Mouse (Mus musculus): ENCODE measurements at regions not wholly inside any gene's neighbourhood (a gene's known extent, or its start where the extent isn't known, plus 50 kb on each side); places are given as distances from the start of the nearest gene placed in this dataset.
"Not testable (repeated sequence)": the region's sequence is repeated elsewhere in the genome, so short reads cannot be mapped to it uniquely, and the experiment has no call there.

GRCm38 (mm10) chr6:5663433-5664175 lies 61.8 kb upstream of the Dync1i1 start:
- Histone ChIP-seq H3K9me3 (replicated peaks) (no peaks in the 10 kb centered on the region), H3K27ac (no peak overlapping the region), H3K4me3 (replicated peaks) (no peak overlapping the region), H3K4me1 (no peaks in the 10 kb centered on the region), H3K9ac (no peak overlapping the region), H3K4me2 (no peak overlapping the region), H3K36me3 (no peaks in the 10 kb centered on the region), H3K27me3 (no peaks in the 10 kb centered on the region)
- ATAC-seq (replicated peaks; ENCODE audit: low FRiP score): no peak
- WGBS: 87% methylated on average over 11 of the region's 11 CpGs

- 0 out of 2 replicates have a peak, but pooled peaks have one; percentile 43 for ATAC-seq (replicated peaks; ENCODE audit: low FRiP score)
- Histone ChIP-seq H3K9me3 (replicated peaks) (no peaks in the 10 kb centered on the region), H3K27ac (no peak overlapping the region), H3K9ac (no peak overlapping the region), H3K27me3 (no peaks in the 10 kb centered on the region), H3K36me3 (no peaks in the 10 kb centered on the region), H3K4me1 (peaks cover 4% of the 10 kb centered on the region; the same call in 1 of the 2 replicates), H3K4me2 (no peak overlapping the region), H3K4me3 (replicated peaks) (no peak overlapping the region)
- 21% methylated on average over 9 of the region's 9 CpGs for WGBS
Observed at GRCm38 (mm10) chr6:5645150-5645732, 80.2 kb upstream of the Dync1i1 start.

GRCm38 (mm10) chr6:5634222-5634621 lies 91.2 kb upstream of the Dync1i1 start:
- ATAC-seq (replicated peaks; ENCODE audit: low FRiP score): no peak
- no peaks in the 10 kb centered on the region for H3K27me3 ChIP-seq
- H3K4me2 ChIP-seq: no peak overlapping the region
- H3K27ac ChIP-seq: no peak overlapping the region
- H3K4me1 ChIP-seq: no peaks in the 10 kb centered on the region
- no peak overlapping the region for H3K4me3 ChIP-seq (replicated peaks)
- WGBS: 91% methylated on average over 9 of the region's 9 CpGs
- no peak overlapping the region for H3K9ac ChIP-seq
- no peaks in the 10 kb centered on the region for H3K36me3 ChIP-seq
- no peaks in the 10 kb centered on the region for H3K9me3 ChIP-seq (replicated peaks)

GRCm38 (mm10) chr6:5633036-5633708 lies 92.3 kb upstream of the Dync1i1 start:
- Histone ChIP-seq H3K4me2 (0 out of 2 replicates have a peak overlapping the region, but pooled peaks have one; percentile 20), H3K27me3 (no peaks in the 10 kb centered on the region), H3K9me3 (replicated peaks) (no peaks in the 10 kb centered on the region), H3K36me3 (no peaks in the 10 kb centered on the region), H3K27ac (no peak overlapping the region), H3K9ac (no peak overlapping the region), H3K4me3 (replicated peaks) (no peak overlapping the region), H3K4me1 (no peaks in the 10 kb centered on the region)
- peak; percentile 67 for ATAC-seq (replicated peaks; ENCODE audit: low FRiP score)
- 22% methylated on average over 10 of the region's 10 CpGs for WGBS

- Histone ChIP-seq H3K27ac (no peak overlapping the region), H3K9ac (no peak overlapping the region), H3K27me3 (no peaks in the 10 kb centered on the region), H3K36me3 (no peaks in the 10 kb centered on the region), H3K9me3 (replicated peaks) (no peaks in the 10 kb centered on the region), H3K4me2 (no peak overlapping the region), H3K4me3 (replicated peaks) (no peak overlapping the region), H3K4me1 (no peaks in the 10 kb centered on the region)
- 67% methylated on average over 2 of the region's 2 CpGs for WGBS
- ATAC-seq (replicated peaks; ENCODE audit: low FRiP score): no peak
Observed at GRCm38 (mm10) chr6:5624085-5624484, 101.4 kb upstream of the Dync1i1 start.

GRCm38 (mm10) chr6:5621582-5621981 lies 103.9 kb upstream of the Dync1i1 start:
- no peak overlapping the region for H3K27ac ChIP-seq
- ATAC-seq (replicated peaks; ENCODE audit: low FRiP score): no peak
- H3K9ac ChIP-seq: no peak overlapping the region
- no peak overlapping the region for H3K4me2 ChIP-seq
- H3K36me3 ChIP-seq: no peaks in the 10 kb centered on the region
- no peak overlapping the region for H3K4me3 ChIP-seq (replicated peaks)
- no peaks in the 10 kb centered on the region for H3K4me1 ChIP-seq
- 87% methylated on average over 3 of the region's 3 CpGs for WGBS
- no peaks in the 10 kb centered on the region for H3K9me3 ChIP-seq (replicated peaks)
- no peaks in the 10 kb centered on the region for H3K27me3 ChIP-seq

GRCm38 (mm10) chr6:5594011-5594410 lies 97.9 kb upstream of the Pdk4 start:
- no peak for ATAC-seq (replicated peaks; ENCODE audit: low FRiP score)
- no peak overlapping the region for H3K9ac ChIP-seq
- 75% methylated on average over 6 of the region's 6 CpGs for WGBS

GRCm38 (mm10) chr6:5589635-5590034 lies 93.5 kb upstream of the Pdk4 start:
- Histone ChIP-seq H3K4me1 (no peaks in the 10 kb centered on the region), H3K9me3 (replicated peaks) (no peaks in the 10 kb centered on the region), H3K27me3 (no peaks in the 10 kb centered on the region), H3K4me3 (replicated peaks) (no peak overlapping the region), H3K4me2 (no peak overlapping the region), H3K27ac (no peak overlapping the region), H3K9ac (no peak overlapping the region), H3K36me3 (no peaks in the 10 kb centered on the region)
- ATAC-seq (replicated peaks; ENCODE audit: low FRiP score): peak; percentile 54
- 7% methylated on average over 10 of the region's 10 CpGs for WGBS

More at GRCm38 (mm10) chr6:5594011-5594410, 97.9 kb upstream of the Pdk4 start:
- Histone ChIP-seq H3K4me1 (no peaks in the 10 kb centered on the region), H3K36me3 (no peaks in the 10 kb centered on the region), H3K27ac (no peak overlapping the region), H3K27me3 (no peaks in the 10 kb centered on the region), H3K4me3 (replicated peaks) (no peak overlapping the region), H3K9me3 (replicated peaks) (no peaks in the 10 kb centered on the region), H3K4me2 (no peak overlapping the region)

- Histone ChIP-seq H3K9me3 (replicated peaks) (no peaks in the 10 kb centered on the region), H3K9ac (no peak overlapping the region), H3K27ac (no peak overlapping the region), H3K27me3 (no peaks in the 10 kb centered on the region), H3K4me1 (no peaks in the 10 kb centered on the region), H3K4me3 (replicated peaks) (no peak overlapping the region), H3K36me3 (no peaks in the 10 kb centered on the region), H3K4me2 (no peak overlapping the region)
- ATAC-seq (replicated peaks; ENCODE audit: low FRiP score): no peak
- 82% methylated on average over 2 of the region's 2 CpGs for WGBS
Observed at GRCm38 (mm10) chr6:5582923-5583525, 86.9 kb upstream of the Pdk4 start.

GRCm38 (mm10) chr6:5576891-5577290 lies 80.8 kb upstream of the Pdk4 start:
- H3K36me3 ChIP-seq: not testable (repeated sequence)
- 94% methylated on average over 2 of the region's 2 CpGs for WGBS

GRCm38 (mm10) chr6:5566582-5566981 lies 70.5 kb upstream of the Pdk4 start:
- no peak for ATAC-seq (replicated peaks; ENCODE audit: low FRiP score)
- H3K9ac ChIP-seq: no peak overlapping the region
- 81% methylated on average over 5 of the region's 5 CpGs for WGBS

More at GRCm38 (mm10) chr6:5576891-5577290, 80.8 kb upstream of the Pdk4 start:
- H3K4me2 ChIP-seq; H3K27ac ChIP-seq; H3K9ac ChIP-seq; ATAC-seq (replicated peaks; ENCODE audit: low FRiP score); H3K4me1 ChIP-seq; H3K4me3 ChIP-seq (replicated peaks); H3K9me3 ChIP-seq (replicated peaks); H3K27me3 ChIP-seq: not testable (repeated sequence)

GRCm38 (mm10) chr6:5565049-5565448 lies 68.9 kb upstream of the Pdk4 start:
- Histone ChIP-seq H3K27me3 (no peaks in the 10 kb centered on the region), H3K27ac (no peak overlapping the region), H3K4me3 (replicated peaks) (no peak overlapping the region), H3K36me3 (no peaks in the 10 kb centered on the region), H3K4me2 (no peak overlapping the region), H3K9ac (no peak overlapping the region), H3K4me1 (no peaks in the 10 kb centered on the region), H3K9me3 (replicated peaks) (no peaks in the 10 kb centered on the region)
- 87% methylated on average over 2 of the region's 2 CpGs for WGBS
- ATAC-seq (replicated peaks; ENCODE audit: low FRiP score): no peak

More at GRCm38 (mm10) chr6:5566582-5566981, 70.5 kb upstream of the Pdk4 start:
- H3K27ac ChIP-seq: no peak overlapping the region
- H3K4me1 ChIP-seq: no peaks in the 10 kb centered on the region
- H3K4me2 ChIP-seq: no peak overlapping the region
- H3K4me3 ChIP-seq (replicated peaks): no peak overlapping the region
- no peaks in the 10 kb centered on the region for H3K27me3 ChIP-seq
- H3K36me3 ChIP-seq: no peaks in the 10 kb centered on the region
- H3K9me3 ChIP-seq (replicated peaks): no peaks in the 10 kb centered on the region
